Mouse (Mus musculus) kidney, adult 11 months (tissue): Measurements from ENCODE around the gene Folr2.
A peak's percentile ranks its signal among the peaks of the same experiment; 100 is the strongest.

Source experiments
- DNase-seq: peaks from one replicate; pipeline ENCODE4 v3.0.0; 2022

Gene Folr2

DNA sequence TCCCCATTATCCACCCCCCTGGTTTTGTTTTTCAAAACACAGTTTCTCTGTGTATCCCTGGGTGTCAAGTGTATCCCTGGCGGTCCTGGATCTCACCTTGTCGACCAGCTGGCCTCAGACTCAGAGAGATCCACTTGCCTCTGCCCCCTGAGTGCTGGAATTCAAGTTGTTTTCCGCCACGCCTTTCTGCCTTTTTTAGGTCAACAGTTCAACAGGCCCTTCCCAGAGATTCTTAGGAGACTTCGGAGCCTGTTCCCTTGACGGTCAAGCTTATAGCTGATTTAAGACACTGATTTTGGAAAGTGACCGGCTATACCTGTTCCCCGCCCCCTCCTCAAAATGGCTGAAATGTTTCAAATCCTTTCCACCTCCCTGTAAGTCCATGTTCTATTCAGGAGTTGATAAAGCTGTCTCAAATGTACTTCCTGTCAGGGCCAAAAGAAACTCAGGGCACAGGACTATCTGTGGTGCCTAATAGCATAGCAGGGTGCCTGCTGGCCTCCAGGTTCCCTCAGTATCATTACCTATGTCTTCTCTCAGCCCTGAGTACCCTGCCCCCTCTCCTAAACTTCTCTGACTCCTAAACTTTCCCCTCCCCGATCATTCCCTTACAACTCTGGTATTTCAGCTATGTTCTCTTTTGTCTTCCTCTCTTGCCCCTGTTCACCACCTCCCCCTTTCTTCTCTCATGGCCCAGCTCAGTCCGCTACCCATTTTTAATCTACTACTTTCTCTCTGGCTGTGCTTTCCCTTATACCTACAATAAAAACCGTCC lies 9.7 kb upstream of the Folr2 start:
- no peak for DNase-seq

GRCm38 (mm10) chr7:101863415-101863814 lies 6.4 kb upstream of the Folr2 start, which contains the start of gene Anapc15:
Gene Anapc15 (plus strand): TSS chr7:101863715.
- DNase-seq: no peak

GRCm38 (mm10) chr7:101862291-101862690 lies 5.3 kb upstream of the Folr2 start:
- no peak for DNase-seq

GRCm38 (mm10) chr7:101860978-101861377 lies 4.0 kb upstream of the Folr2 start:
- peak; percentile 46 for DNase-seq

DNA sequence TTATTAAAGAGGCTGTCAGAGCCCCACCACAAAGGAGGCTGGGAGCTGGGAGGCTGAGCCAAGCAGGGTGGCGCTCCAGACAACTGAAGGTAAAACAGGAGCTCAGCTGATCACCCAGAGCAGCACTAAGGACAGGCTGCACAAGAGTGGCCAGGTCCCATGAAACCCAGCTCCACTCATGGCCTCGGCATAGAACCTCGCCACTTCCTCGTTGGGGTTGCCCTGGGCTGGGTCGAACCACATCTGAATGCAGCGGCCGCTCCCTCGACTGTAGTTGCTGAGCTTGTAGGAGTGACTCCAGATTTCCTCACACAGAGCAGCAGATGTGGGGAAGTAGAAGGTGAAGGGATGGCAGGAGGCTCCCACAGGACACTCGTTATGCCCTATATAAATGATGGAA lies 1.4 kb upstream of the Folr2 start:
- no peak for DNase-seq

GRCm38 (mm10) chr7:101853816-101854215 lies 3.2 kb downstream of the Folr2 start:
- no peak for DNase-seq

DNA sequence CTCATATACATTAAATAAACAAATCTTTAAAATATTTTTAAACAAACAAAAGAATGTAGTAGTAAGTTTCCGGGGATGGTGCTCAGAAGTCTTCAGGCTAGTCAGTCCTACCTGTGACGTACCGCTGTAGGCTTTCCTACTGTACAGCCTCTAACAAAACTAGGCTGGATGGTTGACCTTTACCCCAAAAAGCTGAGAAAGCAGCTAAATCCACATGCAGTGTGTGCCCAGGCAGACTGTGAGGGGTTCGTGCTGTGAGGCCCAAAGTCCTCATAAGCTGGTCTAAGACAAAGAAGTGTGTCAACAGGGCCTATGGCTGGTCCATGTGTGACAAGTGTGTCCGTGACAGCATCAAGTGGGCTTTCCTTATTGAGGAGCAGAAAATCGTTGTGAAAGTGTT lies 4.1 kb downstream of the Folr2 start:
- DNase-seq: no peak

- no peak for DNase-seq
Measured at GRCm38 (mm10) chr7:101851689-101852088, 5.3 kb downstream of the Folr2 start.

GRCm38 (mm10) chr7:101847934-101848333 lies 9.1 kb downstream of the Folr2 start:
- no peak for DNase-seq

DNA sequence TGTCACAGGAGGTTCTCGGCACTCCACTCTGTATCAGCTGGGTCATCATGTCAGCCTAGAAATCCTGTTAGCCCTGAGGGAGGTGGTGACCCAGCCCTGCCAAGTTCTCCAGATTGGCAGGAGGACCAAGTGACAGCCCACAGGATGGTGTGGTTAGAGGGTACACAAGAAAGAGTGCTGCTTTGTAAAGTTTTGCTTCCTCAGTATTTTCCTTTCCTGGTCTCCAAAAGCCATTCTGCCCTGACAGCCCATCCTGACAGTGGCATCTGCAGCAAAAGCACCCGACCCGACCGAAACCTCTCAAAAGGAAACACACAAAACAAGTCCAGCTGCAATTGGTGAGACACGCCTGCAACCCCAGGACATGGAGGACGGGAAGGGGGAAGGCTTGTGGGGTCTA lies 12.8 kb downstream of the Folr2 start:
- no peak for DNase-seq

DNA sequence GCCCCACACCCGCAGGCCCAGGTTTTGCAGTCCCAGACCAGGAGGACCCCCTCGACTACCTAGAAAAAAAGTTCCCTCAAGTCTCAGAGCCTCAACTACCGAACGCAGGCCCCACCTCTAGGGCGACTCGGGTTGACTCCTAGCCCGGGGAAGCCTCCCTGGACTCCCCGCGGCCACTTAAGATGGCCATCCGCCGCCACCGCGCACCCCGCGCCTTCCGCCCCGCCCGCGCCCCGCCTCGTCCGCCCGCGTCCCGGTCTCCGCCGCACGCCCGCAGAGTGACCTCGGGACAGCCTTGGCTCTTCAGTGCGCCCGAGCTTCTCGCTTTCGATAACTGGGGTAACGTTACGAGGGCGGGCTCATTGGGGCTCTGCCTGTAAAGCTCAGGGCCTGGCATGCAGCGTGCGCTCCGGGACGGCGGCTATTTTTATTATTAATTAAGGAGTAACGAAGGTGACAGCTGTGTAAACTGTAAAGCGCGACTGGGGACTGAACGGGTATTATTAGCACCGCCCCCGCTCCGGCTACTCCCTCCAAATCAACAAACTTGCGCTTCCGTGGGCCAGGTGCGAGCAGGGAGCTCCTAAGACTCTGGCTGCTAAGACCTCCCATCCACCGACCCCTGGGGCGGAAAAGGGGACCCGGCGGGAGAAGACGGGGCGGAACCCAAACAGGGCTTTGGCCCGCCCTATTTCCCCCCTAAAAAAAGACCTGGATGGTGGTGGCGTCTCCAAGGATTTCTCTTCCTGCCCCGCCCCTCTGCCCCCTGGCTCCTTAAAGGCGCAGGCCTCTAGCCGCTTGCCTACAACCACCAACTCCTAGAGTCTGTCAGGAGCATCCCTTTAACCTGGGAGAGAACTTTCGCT lies 19.2 kb downstream of the Folr2 start, which contains the start of gene Inppl1:
Gene Inppl1 (minus strand): TSS at position 624 of the 866 bp plus-strand sequence.
- DNase-seq: peak; percentile 98

GRCm38 (mm10) chr7:101837154-101837605 lies 19.8 kb downstream of the Folr2 start:
- no peak for DNase-seq

GRCm38 (mm10) chr7:101836271-101837153 lies 20.5 kb downstream of the Folr2 start:
- DNase-seq: peak; percentile 54

DNA sequence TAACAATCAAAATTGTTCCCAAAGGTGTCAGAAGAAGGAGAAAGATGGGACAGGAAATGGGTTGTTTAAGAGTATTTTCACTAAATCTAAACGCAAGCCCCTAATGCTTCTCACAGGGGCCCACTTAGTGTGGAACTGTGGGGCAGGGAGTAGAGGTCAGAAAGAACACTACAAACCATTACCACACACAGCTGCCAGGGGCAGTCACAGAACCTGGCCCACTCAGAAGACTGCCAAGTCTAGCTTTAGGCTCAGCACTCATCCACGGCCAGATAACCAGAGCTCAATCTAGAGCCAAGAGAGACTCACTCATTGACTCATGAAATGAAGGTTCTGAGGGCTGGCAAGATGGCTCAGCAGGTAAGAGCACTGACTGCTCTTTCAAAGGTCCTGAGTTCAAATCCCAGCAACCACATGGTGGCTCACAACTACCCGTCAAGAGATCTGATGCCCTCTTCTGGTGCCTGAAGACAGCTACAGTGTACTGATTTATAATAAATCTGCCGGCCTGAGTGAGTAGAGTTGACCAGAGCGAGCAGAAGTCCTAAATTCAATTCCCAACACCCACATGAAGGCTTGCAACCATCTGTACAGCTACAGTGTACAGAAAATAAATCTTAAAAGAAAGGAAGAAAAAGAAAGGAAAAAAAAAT lies 21.4 kb downstream of the Folr2 start:
- no peak for DNase-seq

- no peak for DNase-seq
Measured at GRCm38 (mm10) chr7:101834903-101835302, 22.1 kb downstream of the Folr2 start.

DNA sequence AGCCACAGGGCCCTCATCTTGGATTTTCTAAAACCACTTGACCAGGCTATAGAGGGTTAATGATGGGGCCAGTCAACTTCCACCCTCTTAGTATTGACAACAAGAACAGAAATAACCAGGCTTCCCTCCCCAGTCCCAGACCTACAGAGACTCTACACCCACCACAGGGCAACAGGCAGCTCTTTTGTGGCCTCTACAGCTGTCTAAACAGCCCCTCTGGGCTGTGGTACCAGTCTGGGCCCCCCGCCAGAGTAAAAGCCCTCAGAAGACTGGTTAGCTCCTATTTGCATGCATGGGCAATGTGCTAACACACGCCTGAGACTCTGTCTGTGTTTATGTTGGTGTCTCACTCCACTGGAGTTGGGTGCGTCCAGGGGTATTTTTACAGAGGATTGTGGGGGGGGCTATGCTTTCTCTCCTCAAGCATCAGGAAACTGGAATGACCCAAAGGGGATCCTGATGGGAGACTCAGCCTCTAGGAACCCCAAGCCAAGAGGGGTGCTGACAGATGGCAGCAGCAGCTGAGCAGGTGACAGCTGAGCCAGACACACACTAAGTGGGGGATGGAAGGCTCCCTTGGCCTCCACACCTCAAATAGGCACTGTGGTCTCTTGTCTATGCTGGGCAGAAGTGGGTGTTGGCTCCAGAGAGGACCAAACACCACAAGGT lies 22.9 kb downstream of the Folr2 start:
- no peak for DNase-seq

GRCm38 (mm10) chr7:101833352-101833751 lies 23.6 kb downstream of the Folr2 start:
- DNase-seq: no peak

DNA sequence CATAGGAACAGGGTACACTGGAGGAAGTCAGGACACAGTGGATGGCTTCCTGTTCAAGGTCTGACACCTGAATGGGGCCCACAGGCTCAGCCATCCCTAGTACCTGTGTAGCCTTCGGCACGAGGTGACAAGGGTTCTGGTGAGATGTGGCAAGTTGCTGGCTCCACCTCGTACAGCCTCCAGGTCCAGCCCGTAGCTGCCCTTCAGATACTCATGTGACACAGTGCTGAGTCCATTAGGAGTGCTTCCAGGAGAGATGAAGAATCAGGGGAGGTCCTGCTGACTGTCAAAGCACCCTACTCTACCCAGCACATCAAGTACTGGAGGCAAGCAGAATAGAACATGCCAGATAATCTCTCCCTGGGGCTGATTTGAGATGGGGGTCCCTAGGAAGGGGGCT lies 24.6 kb downstream of the Folr2 start:
- DNase-seq: no peak

GRCm38 (mm10) chr7:101831437-101831836 lies 25.6 kb downstream of the Folr2 start:
- no peak for DNase-seq

- no peak for DNase-seq
Measured at GRCm38 (mm10) chr7:101830373-101830772, 26.6 kb downstream of the Folr2 start.

DNA sequence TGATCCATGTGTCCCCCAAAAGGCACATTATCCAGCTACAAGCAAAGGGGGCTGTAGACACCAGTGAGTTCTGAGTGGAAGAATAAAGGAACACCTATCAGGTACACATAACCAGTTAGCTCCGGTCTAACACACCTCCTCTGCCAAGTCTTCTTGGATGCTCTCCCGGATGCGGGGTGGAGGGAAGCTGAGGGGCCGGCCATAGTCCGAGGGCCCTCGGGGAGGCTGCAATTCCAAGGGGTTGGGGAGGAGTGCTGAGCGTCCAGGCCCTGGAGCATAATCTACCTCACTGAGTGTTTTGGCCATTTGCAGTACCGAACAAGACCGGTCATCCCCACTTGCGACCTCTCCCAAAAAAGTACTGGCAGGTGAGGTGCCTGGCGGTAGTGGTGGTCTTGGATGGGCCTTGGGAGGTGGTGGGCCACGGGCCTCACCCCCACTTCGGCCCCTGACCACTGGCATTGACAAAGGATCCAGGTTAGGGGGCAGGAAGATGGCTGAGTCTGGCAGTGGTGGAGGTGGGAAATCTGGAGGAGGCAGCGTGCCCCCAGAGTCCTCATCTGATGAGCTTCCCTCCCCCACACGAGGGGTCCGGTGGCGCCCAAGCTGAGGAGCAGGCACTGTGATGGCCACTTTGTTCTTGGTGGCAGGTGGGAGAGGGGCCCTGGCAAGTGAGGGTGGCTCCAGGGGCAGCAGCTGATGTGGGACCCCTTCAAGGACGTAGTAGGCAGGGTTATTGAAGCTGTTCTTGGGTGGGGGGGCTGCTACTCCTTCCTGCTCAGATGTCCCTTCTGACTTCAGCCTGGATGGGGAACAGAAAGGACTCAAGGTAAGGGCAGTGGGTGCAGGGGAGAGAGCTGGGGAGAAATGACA lies 33.0 kb downstream of the Folr2 start:
- DNase-seq: peak; percentile 79
